19 mouse cellular contexts compared by ENCODE assay signal in the genomic region with DNA sequence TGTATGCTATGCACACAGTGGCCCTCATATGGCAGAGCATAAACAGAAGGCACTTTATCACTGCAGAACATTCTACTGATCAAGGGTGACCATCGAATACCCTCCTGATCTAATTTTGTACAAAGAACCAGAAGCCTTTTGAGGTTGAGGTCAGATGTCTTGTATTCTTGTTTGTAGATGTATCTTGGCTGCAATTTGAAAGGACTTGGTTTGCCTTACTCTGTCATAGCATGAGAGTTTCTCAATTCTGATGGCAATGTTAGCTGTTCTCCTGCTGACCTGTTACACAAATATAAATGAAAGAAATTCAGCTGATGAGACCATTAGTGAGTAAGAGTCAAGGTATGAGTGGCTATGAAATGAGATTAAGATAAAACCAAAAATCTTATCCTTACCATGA.
A peak's percentile ranks its signal among the peaks of the same experiment; 100 is the strongest.
DNase-seq lines count a peak whose midpoint lies in the region; ATAC-seq and TF ChIP-seq lines count a peak whose summit lies in the region.
"Had no signal": no experiment of that assay in that cellular context is flagged by ENCODE, and none has a peak within 500 bp of the region (broad histone marks: within the 10 kb centered on the region; RNA-seq: fewer than 3 reads in every experiment).

No protein-coding gene starts in this region.

- TF ChIP-seq EP300 in liver, postnatal 0 days (IDR thresholded peaks at IDR 0.05; ENCODE audit: low read depth) = no peak

- peaks cover 17% of the 10 kb centered on the region; the same call in 1 of the 2 replicates for H3K4me1 ChIP-seq in liver, adult 2 months (ENCODE audit: control insufficient read depth, insufficient read depth, low read length)
- H3K4me1 ChIP-seq in liver, postnatal 0 days (ENCODE audit: insufficient read depth) = 0 out of 2 replicates have a peak, but pooled peaks cover 2% of the 10 kb centered on the region
- H3K4me1 ChIP-seq in liver, embryonic 12.5 days = no peaks in the 10 kb centered on the region

- H3K9ac ChIP-seq in liver, adult 2 months (ENCODE audit: low read depth, low read length) = no peak overlapping the region
- no peak overlapping the region for H3K9ac ChIP-seq in liver, postnatal 0 days (replicated peaks)
- no peak overlapping the region for H3K9ac ChIP-seq in liver, embryonic 12.5 days

- DNase-seq in liver, adult 2 months (ENCODE audit: extremely low read depth, low read depth, low spot score) = peak; percentile 92
- DNase-seq in liver = no peak
- DNase-seq in liver, postnatal 0 days = no peak
- DNase-seq: adrenal gland, adult 2 months; adrenal gland, adult 8-10 months; adrenal gland, postnatal 10 days; adrenal gland, postnatal 14 days; adrenal gland, postnatal 25 days; adrenal gland, postnatal 36 days; B cell, adult 2 months; cerebellum, adult 11 months; cerebellum, adult 11-12 months; cerebellum, adult 18-20 months had no signal

- H3K27me3 ChIP-seq in liver, adult 2 months (ENCODE audit: control insufficient read depth, insufficient read depth, low read length) = no peaks in the 10 kb centered on the region
- H3K27me3 ChIP-seq in liver, postnatal 0 days (ENCODE audit: insufficient read depth, low read length) = no peaks in the 10 kb centered on the region
- H3K27me3 ChIP-seq in liver, embryonic 12.5 days (replicated peaks) = no peaks in the 10 kb centered on the region
- H3K27me3 ChIP-seq: CH12.LX, Patski had no signal

- H3K79me2 ChIP-seq in liver, adult 2 months (ENCODE audit: control insufficient read depth, insufficient read depth, low read length) = no peaks in the 10 kb centered on the region

- TF ChIP-seq POLR2A in liver, adult 2 months (IDR thresholded peaks at IDR 0.05; ENCODE audit: extremely low read depth, insufficient read depth, low read length) = no peak

- TF ChIP-seq CTCF in liver, adult 2 months (IDR thresholded peaks at IDR 0.05; ENCODE audit: low read depth, low read length) = no peak
- TF ChIP-seq CTCF in liver, postnatal 0 days (IDR thresholded peaks at IDR 0.05; ENCODE audit: low read depth) = no peak

- no peak overlapping the region for H3K27ac ChIP-seq in liver, adult 2 months (replicated peaks; ENCODE audit: insufficient read depth, low read depth, low read length)
- H3K27ac ChIP-seq in liver, postnatal 0 days (ENCODE audit: low read depth) = peak overlapping the region; percentile 34; the same call in 1 of the 2 replicates
- no peak overlapping the region for H3K27ac ChIP-seq in liver, embryonic 12.5 days

- no peaks in the 10 kb centered on the region for H3K9me3 ChIP-seq in liver, postnatal 0 days (ENCODE audit: low read length)
- H3K9me3 ChIP-seq in liver, embryonic 12.5 days (replicated peaks) = no peaks in the 10 kb centered on the region
- H3K9me3 ChIP-seq: G1E had no signal

- no peaks in the 10 kb centered on the region for H3K36me3 ChIP-seq in liver, adult 2 months (ENCODE audit: control insufficient read depth, insufficient read depth, low read length)
- no peaks in the 10 kb centered on the region for H3K36me3 ChIP-seq in liver, postnatal 0 days (replicated peaks; ENCODE audit: insufficient read depth, low read length)
- H3K36me3 ChIP-seq in liver, embryonic 12.5 days = no peaks in the 10 kb centered on the region
- H3K36me3 ChIP-seq: G1E had no signal

- peak; percentile 16; the same call in 1 of the 2 replicates for ATAC-seq in liver, postnatal 0 days
- ATAC-seq in liver, embryonic 12.5 days = no peak
- ATAC-seq: activated CD4-positive, CD25-positive, alpha-beta regulatory T cell, adult 4 months; CD4-positive, CD25-positive, alpha-beta regulatory T cell, adult 4 months; Patski had no signal

- WGBS in liver, adult 2 months = 31% methylated on average over 1 of the region's 1 CpGs
- WGBS in liver, postnatal 0 days (ENCODE audit: insufficient replicate concordance) = 60% methylated on average over 1 of the region's 1 CpGs
- 62% methylated on average over 1 of the region's 1 CpGs for WGBS in liver, embryonic 12.5 days (ENCODE audit: insufficient replicate concordance)

- no peak overlapping the region for H3K4me3 ChIP-seq in liver, adult 2 months (ENCODE audit: insufficient read depth, low read depth, low read length)
- H3K4me3 ChIP-seq in liver, postnatal 0 days (ENCODE audit: low read depth, low read length) = no peak overlapping the region
- H3K4me3 ChIP-seq in liver, embryonic 12.5 days = no peak overlapping the region

- no peak overlapping the region for H3K4me2 ChIP-seq in liver, postnatal 0 days (ENCODE audit: low read depth, low read length)
- H3K4me2 ChIP-seq in liver, embryonic 12.5 days = no peak overlapping the region
